Mouse (Mus musculus) embryonic facial prominence, embryonic 15.5 days (tissue): ENCODE data around the gene Col6a6. TPM values are rescaled to one million over a fixed set of nuclear protein-coding genes. Genes with fewer than 3 reads are reported as not detected.

Experiments
- ATAC-seq: fragments of 200-750 bp; cut with Nextera tagmentation; 2 replicates; pipeline ENCODE4 v1.8.0; 2017; ENCODE audit warnings: low read depth, moderate TSS enrichment; ENCODE audit not compliant: insufficient number of reproducible peaks, low FRiP score, low TSS enrichment
- H3K27ac ChIP-seq: fragments of 300-500 bp; sonication (generic); replicated peaks from 2 replicates; pipeline ENCODE4 v1.5.1; 2015; ENCODE audit warnings: mild to moderate bottlenecking, inconsistent platforms
- H3K27me3 ChIP-seq: fragments of 300-500 bp; sonication (generic); 2 replicates; pipeline ENCODE4 v1.6.1; 2015; ENCODE audit warnings: inconsistent platforms
- H3K36me3 ChIP-seq: fragments of 300-500 bp; sonication (generic); 2 replicates; pipeline ENCODE4 v1.6.1; 2015; ENCODE audit warnings: mild to moderate bottlenecking, inconsistent platforms
- H3K4me1 ChIP-seq: fragments of 300-500 bp; sonication (generic); 2 replicates; pipeline ENCODE4 v1.6.1; 2015; ENCODE audit warnings: inconsistent platforms
- H3K4me2 ChIP-seq: fragments of 300-500 bp; sonication (generic); replicated peaks from 2 replicates; pipeline ENCODE4 v1.6.1; 2015; ENCODE audit warnings: mild to moderate bottlenecking, inconsistent platforms
- H3K4me3 ChIP-seq: fragments of 300-500 bp; sonication (generic); replicated peaks from 2 replicates; pipeline ENCODE4 v1.5.1; 2015; ENCODE audit warnings: mild to moderate bottlenecking, inconsistent platforms
- H3K9ac ChIP-seq: fragments of 300-500 bp; sonication (generic); 2 replicates; pipeline ENCODE4 v1.6.1; 2015; ENCODE audit warnings: inconsistent platforms
- H3K9me3 ChIP-seq: fragments of 300-500 bp; sonication (generic); replicated peaks from 2 replicates; pipeline ENCODE4 v1.6.1; 2016; ENCODE audit warnings: inconsistent platforms
- WGBS: fragments of 180-500 bp; shearing (Covaris S2); methylation state at CpG from one replicate; pipeline ENCODE4 v1.1.7; 2015; 5-methylcytosine and 5-hydroxymethylcytosine counted together
- polyA plus RNA-seq: library from polyadenylated mRNA; unstranded; fragments of >200 nt; fragmentation: Nextera tagmentation; extraction: Ambion mirVana; gene quantifications from 2 replicates; pipeline ENCODE4 v1.2.1, GENCODE M21; 2015

Col6a6 gene
- polyA plus RNA-seq, 1 experiment from 2014 or later = 4.2 TPM

GRCm38 (mm10) chr9:105771380-105771779 is 56.6 kb downstream of the Col6a6 start:
- no peak overlapping the region for H3K4me3 ChIP-seq
- H3K4me1 ChIP-seq = peaks cover 6% of the 10 kb centered on the region; the same call in 1 of the 2 replicates
- no peaks in the 10 kb centered on the region for H3K36me3 ChIP-seq
- no peak overlapping the region for H3K9ac ChIP-seq
- H3K9me3 ChIP-seq = no peaks in the 10 kb centered on the region
- ATAC-seq = no peak
- H3K27ac ChIP-seq = no peak overlapping the region
- no peak overlapping the region for H3K4me2 ChIP-seq
- H3K27me3 ChIP-seq = no peaks in the 10 kb centered on the region
- WGBS = 73% methylated on average over 3 of the region's 3 CpGs

- H3K36me3 ChIP-seq = no peaks in the 10 kb centered on the region
- no peak for ATAC-seq
- H3K27ac ChIP-seq = no peak overlapping the region
- WGBS = 66% methylated on average over 7 of the region's 7 CpGs
- H3K4me3 ChIP-seq = no peak overlapping the region
- H3K4me1 ChIP-seq = peaks cover 6% of the 10 kb centered on the region; the same call in 1 of the 2 replicates
- no peaks in the 10 kb centered on the region for H3K9me3 ChIP-seq
- H3K27me3 ChIP-seq = no peaks in the 10 kb centered on the region
- no peak overlapping the region for H3K9ac ChIP-seq
- no peak overlapping the region for H3K4me2 ChIP-seq
Observed at GRCm38 (mm10) chr9:105770690-105771089, 57.3 kb downstream of the Col6a6 start.

DNA sequence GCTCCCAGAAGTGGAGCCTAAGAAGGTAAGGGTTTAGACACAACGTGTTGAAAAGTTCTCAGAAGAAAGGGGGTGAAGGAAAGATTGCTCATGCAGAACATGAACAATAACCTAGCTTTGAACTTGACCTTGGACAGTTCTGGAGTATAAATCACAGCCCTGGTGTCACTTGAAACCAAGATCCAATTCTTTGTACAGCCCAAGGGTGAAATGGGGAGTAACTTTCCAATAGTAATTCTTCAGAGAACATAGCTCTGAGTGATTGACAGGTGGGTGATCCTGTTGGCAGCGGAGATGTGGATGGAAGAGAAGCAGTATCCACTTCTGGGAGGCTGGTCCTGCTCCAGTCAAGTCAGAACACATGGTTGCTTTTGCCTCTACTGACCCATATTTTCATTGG is 62.1 kb downstream of the Col6a6 start:
- no peak for ATAC-seq
- Histone ChIP-seq H3K4me2 (no peak overlapping the region), H3K9me3 (no peaks in the 10 kb centered on the region), H3K27me3 (no peaks in the 10 kb centered on the region), H3K4me1 (peaks cover 4% of the 10 kb centered on the region), H3K9ac (no peak overlapping the region), H3K27ac (no peak overlapping the region), H3K36me3 (no peaks in the 10 kb centered on the region), H3K4me3 (no peak overlapping the region)
- 74% methylated on average over 2 of the region's 2 CpGs for WGBS

DNA sequence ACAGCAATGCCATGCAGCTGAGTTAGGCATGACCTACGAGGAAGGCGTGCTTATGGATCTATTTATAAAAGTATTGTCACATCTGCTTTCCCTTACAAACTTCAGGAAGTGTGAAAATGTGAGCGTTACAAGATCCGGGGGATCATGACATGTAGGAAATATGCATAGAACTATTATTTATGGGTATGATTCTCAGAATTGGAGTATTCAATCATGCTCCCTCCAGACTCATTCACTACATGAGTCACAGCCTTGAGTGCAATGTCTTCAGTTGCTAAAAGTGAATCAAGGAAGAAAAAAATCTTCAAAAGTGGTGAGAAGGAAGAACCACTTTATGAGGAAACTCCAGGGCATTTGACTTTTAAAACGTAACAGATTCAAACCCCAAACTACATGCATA is 63.3 kb downstream of the Col6a6 start:
- no peak overlapping the region for H3K4me2 ChIP-seq
- H3K27ac ChIP-seq = no peak overlapping the region
- peak; percentile 47; the same call in 1 of the 2 replicates for ATAC-seq
- no peaks in the 10 kb centered on the region for H3K9me3 ChIP-seq
- no peak overlapping the region for H3K4me3 ChIP-seq
- no peak overlapping the region for H3K9ac ChIP-seq
- H3K4me1 ChIP-seq = no peaks in the 10 kb centered on the region; the same call in none of the 2 replicates
- H3K27me3 ChIP-seq = no peaks in the 10 kb centered on the region
- no peaks in the 10 kb centered on the region for H3K36me3 ChIP-seq
- whole genome bisulfite sequencing = 44% methylated on average over 5 of the region's 5 CpGs

- Histone ChIP-seq H3K4me1 (no peaks in the 10 kb centered on the region; the same call in none of the 2 replicates), H3K27me3 (no peaks in the 10 kb centered on the region), H3K36me3 (no peaks in the 10 kb centered on the region), H3K9ac (no peak overlapping the region), H3K9me3 (no peaks in the 10 kb centered on the region), H3K27ac (no peak overlapping the region), H3K4me3 (no peak overlapping the region), H3K4me2 (no peak overlapping the region)
- ATAC-seq = no peak
- 44% methylated on average over 5 of the region's 5 CpGs for WGBS
Observed at GRCm38 (mm10) chr9:105764127-105764526, 63.8 kb downstream of the Col6a6 start.

DNA sequence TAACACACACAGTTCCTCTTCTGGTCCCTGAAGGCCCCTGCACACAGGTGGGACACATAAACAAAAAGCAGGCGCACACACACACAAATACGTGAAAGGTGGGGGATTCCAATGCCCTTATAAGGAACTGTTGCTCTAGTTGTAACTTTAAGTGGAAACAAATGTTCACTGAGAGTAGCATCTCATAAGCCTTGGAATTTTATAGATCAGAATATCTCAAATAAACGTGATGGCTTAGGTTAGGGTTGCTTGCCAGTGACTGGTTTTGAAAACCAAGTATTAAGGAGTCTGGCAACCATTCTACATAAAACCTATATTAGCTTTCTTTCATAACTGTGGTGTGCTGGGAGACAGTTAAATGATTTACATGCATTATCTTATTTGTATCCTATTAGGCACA is 64.3 kb downstream of the Col6a6 start:
- H3K27ac ChIP-seq = no peak overlapping the region
- 36% methylated on average over 3 of the region's 3 CpGs for WGBS
- ATAC-seq = no peak

DNA sequence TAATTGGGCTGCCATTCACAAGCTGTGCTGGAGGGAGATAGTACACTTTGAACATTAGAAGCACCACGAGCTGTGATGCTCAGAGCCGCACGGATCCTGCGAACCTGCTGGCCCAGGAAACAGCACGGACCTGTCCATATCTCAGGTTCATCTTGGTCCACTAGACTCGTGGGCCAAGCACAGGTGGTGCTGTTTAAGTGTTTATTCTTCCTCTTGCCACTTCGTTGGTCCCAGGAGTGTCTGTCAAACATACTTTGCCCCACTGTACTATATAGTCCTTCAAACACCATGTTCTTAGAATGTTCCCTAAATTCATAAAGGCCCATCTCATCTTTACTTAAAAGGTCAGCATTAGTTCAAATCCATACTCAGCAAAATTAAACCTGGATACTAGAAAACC is 65.7 kb downstream of the Col6a6 start:
- WGBS = 85% methylated on average over 7 of the region's 7 CpGs
- Histone ChIP-seq H3K9me3 (no peaks in the 10 kb centered on the region), H3K4me1 (no peaks in the 10 kb centered on the region; the same call in none of the 2 replicates), H3K27me3 (no peaks in the 10 kb centered on the region), H3K4me2 (no peak overlapping the region), H3K4me3 (no peak overlapping the region), H3K27ac (no peak overlapping the region), H3K9ac (no peak overlapping the region), H3K36me3 (no peaks in the 10 kb centered on the region)
- ATAC-seq = no peak

More for the DNA sequence above, 64.3 kb downstream of the Col6a6 start:
- Histone ChIP-seq H3K4me2 (no peak overlapping the region), H3K27me3 (no peaks in the 10 kb centered on the region), H3K4me1 (no peaks in the 10 kb centered on the region; the same call in none of the 2 replicates), H3K9me3 (no peaks in the 10 kb centered on the region), H3K36me3 (no peaks in the 10 kb centered on the region), H3K4me3 (no peak overlapping the region), H3K9ac (no peak overlapping the region)

DNA sequence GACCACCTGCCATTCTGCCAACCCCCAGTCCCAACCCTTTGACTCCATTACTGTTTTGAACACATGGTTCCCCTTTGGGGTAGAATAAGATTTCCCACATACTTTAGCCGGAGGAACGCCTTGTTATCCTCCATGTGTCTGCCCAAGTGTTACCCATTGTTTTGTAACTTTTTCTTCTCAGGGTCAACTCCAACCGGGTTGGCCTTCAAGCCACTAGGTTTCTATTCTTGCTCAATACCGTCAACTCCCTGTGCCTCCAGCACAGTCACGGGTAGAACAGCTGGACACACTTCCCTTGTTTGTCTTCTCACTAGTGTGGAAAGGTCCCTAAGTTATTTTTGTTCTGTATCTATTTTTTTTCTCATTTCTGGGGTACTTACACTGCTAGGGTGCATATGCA is 69.1 kb downstream of the Col6a6 start:
- Histone ChIP-seq H3K27me3 (no peaks in the 10 kb centered on the region), H3K4me2 (no peak overlapping the region), H3K9ac (no peak overlapping the region), H3K4me3 (no peak overlapping the region), H3K36me3 (no peaks in the 10 kb centered on the region), H3K27ac (no peak overlapping the region), H3K9me3 (no peaks in the 10 kb centered on the region), H3K4me1 (no peaks in the 10 kb centered on the region; the same call in 1 of the 2 replicates)
- no peak for ATAC-seq
- 64% methylated on average over 5 of the region's 5 CpGs for WGBS

- no peak for ATAC-seq
- Histone ChIP-seq H3K27ac (no peak overlapping the region), H3K36me3 (no peaks in the 10 kb centered on the region), H3K4me3 (no peak overlapping the region), H3K9me3 (no peaks in the 10 kb centered on the region), H3K4me2 (no peak overlapping the region), H3K27me3 (no peaks in the 10 kb centered on the region), H3K9ac (no peak overlapping the region), H3K4me1 (no peaks in the 10 kb centered on the region)
- 69% methylated on average over 14 of the region's 14 CpGs for WGBS
Observed at GRCm38 (mm10) chr9:105758173-105758765, 69.7 kb downstream of the Col6a6 start.

- Histone ChIP-seq H3K9ac (no peak overlapping the region), H3K27me3 (no peaks in the 10 kb centered on the region), H3K36me3 (no peaks in the 10 kb centered on the region), H3K9me3 (no peaks in the 10 kb centered on the region), H3K4me1 (no peaks in the 10 kb centered on the region), H3K4me2 (no peak overlapping the region), H3K27ac (no peak overlapping the region), H3K4me3 (no peak overlapping the region)
- WGBS = 38% methylated on average over 1 of the region's 1 CpGs
- ATAC-seq = no peak
Observed at GRCm38 (mm10) chr9:105754256-105754655, 73.7 kb downstream of the Col6a6 start.

- no peak for ATAC-seq
- Histone ChIP-seq H3K27ac (no peak overlapping the region), H3K9me3 (no peaks in the 10 kb centered on the region), H3K4me3 (no peak overlapping the region), H3K9ac (no peak overlapping the region), H3K27me3 (no peaks in the 10 kb centered on the region), H3K4me1 (no peaks in the 10 kb centered on the region), H3K36me3 (no peaks in the 10 kb centered on the region), H3K4me2 (no peak overlapping the region)
- WGBS = 84% methylated on average over 3 of the region's 3 CpGs
Observed at GRCm38 (mm10) chr9:105745861-105746260, 82.1 kb downstream of the Col6a6 start.

DNA sequence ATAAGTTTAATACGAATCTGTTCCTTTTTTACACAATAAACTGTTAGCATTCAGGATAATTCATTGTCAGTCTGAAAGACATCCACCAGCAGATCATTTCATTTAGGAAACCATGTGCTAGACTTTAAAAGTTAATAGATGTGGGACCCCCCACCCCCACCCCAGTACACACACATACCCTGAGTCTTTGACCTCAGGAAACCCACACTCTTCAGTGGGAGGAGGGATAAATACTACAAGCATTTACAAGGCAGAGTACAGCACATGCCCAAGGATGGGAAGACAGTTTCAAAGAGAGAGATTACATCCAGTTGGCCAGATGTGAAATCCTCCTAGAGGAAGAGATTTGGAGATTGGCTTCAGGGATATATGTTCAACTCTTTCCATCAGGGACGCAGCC is 87.5 kb downstream of the Col6a6 start:
- no peaks in the 10 kb centered on the region for H3K9me3 ChIP-seq
- no peak overlapping the region for H3K9ac ChIP-seq
- H3K27ac ChIP-seq = no peak overlapping the region
- WGBS = 61% methylated on average over 2 of the region's 2 CpGs
- no peak for ATAC-seq
- H3K27me3 ChIP-seq = no peaks in the 10 kb centered on the region
- H3K4me2 ChIP-seq = no peak overlapping the region
- peaks cover 6% of the 10 kb centered on the region; the same call in 1 of the 2 replicates for H3K4me1 ChIP-seq
- H3K36me3 ChIP-seq = no peaks in the 10 kb centered on the region
- H3K4me3 ChIP-seq = no peak overlapping the region
